Mouse (Mus musculus) small intestine, adult 2 months (tissue): ENCODE data around the gene Nans. TPM values are rescaled to one million over a fixed set of nuclear protein-coding genes. Genes with fewer than 3 reads are reported as not detected.

Source experiments
- H3K27ac ChIP-seq: fragments of 200-500 bp; 2 replicates; pipeline ENCODE4 v1.5.1; 2012; ENCODE audit warnings: low read depth, low read length, control low read depth, inconsistent platforms; ENCODE audit not compliant: insufficient read depth
- H3K27me3 ChIP-seq: fragments of 200-500 bp; 2 replicates; pipeline ENCODE4 v1.6.1; 2012; ENCODE audit warnings: mild to moderate bottlenecking, moderate library complexity, low read length, inconsistent platforms; ENCODE audit not compliant: control insufficient read depth, insufficient read depth
- H3K36me3 ChIP-seq: fragments of 200-500 bp; 2 replicates; pipeline ENCODE4 v1.6.1; 2012; ENCODE audit warnings: mild to moderate bottlenecking, low read length, control low read depth, inconsistent platforms; ENCODE audit not compliant: control insufficient read depth, insufficient read depth
- H3K4me1 ChIP-seq: fragments of 200-500 bp; 2 replicates; pipeline ENCODE4 v1.6.1; 2012; ENCODE audit warnings: low read length, inconsistent platforms, mixed read lengths; ENCODE audit not compliant: control insufficient read depth, insufficient read depth, insufficient read length
- H3K4me3 ChIP-seq: fragments of 200-500 bp; 2 replicates; pipeline ENCODE4 v1.5.1; 2012; ENCODE audit warnings: low read depth, mild to moderate bottlenecking, control low read depth, inconsistent platforms, low read length, moderate library complexity
- CTCF ChIP-seq: fragments of 200-500 bp; IDR thresholded peaks from 2 replicates; pipeline ENCODE4 v1.5.1; 2012; ENCODE audit warnings: low read depth, mild to moderate bottlenecking, control low read depth, inconsistent platforms, low read length, moderate library complexity, mixed read lengths; ENCODE audit not compliant: insufficient replicate concordance, insufficient read length; ENCODE audit errors: extremely low read depth
- POLR2A ChIP-seq: fragments of 200-500 bp; IDR thresholded peaks from 2 replicates; pipeline ENCODE4 v1.6.1; 2012; ENCODE audit warnings: low read depth, mild to moderate bottlenecking, control low read depth, inconsistent platforms, low read length, moderate library complexity
- WGBS: fragments of 180-500 bp; shearing (Covaris S2); methylation state at CpG from one replicate; pipeline ENCODE4 v1.1.7; 2018; 5-methylcytosine and 5-hydroxymethylcytosine counted together
- polyA plus RNA-seq: library from polyadenylated mRNA; depleted of rRNA; stranded (reverse); fragments of >200 nt; gene quantifications from 2 replicates; pipeline ENCODE4 v1.2.3, GENCODE M21; 2012; rRNA removed

The Nans gene
- 21.2 and 36.0 TPM in 2 replicates for polyA plus RNA-seq

- peaks cover 15% of the 10 kb centered on the region for H3K36me3 ChIP-seq
- H3K27me3 ChIP-seq: no peaks in the 10 kb centered on the region
- peak within 1 kb of the TSS; percentile 7; the same call in 1 of the 2 replicates for H3K27ac ChIP-seq
- no peak for TF ChIP-seq CTCF
- TF ChIP-seq POLR2A: peak; percentile 75
- H3K4me3 ChIP-seq: peak within 1 kb of the TSS; percentile 96
- peaks cover 9% of the 10 kb centered on the region for H3K4me1 ChIP-seq
- 1% methylated on average over 58 of the region's 58 CpGs for WGBS
Measured at GRCm38 (mm10) chr4:46489028-46489925, at the start of gene Nans. Nans (plus strand) TSS chr4:46489248.

DNA sequence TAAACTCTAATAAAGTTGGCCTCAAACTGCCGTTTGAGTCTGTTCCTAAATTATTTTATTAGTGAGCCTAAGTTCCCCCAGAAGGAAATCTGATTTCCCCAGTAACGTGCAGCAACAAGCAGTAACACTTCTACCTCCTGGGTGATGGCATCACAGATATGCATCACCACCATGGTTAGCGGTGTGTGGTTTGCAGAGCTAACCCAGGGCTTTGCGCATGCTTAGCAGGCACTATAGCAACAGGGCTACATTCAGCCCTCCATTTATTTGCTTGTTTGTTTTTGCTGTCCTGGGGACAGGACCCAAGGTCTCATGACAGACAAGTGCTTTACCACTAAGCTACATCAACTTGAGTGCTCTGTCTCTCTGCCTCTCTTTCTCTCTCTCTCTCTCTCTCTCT, 46.5 kb upstream of the Nans start:
- Histone ChIP-seq H3K4me3 (no peak overlapping the region), H3K27me3 (no peaks in the 10 kb centered on the region), H3K36me3 (no peaks in the 10 kb centered on the region), H3K4me1 (no peaks in the 10 kb centered on the region), H3K27ac (no peak overlapping the region)
- 57% methylated on average over 4 of the region's 4 CpGs for WGBS
- TF ChIP-seq CTCF (no peak), POLR2A (no peak)

DNA sequence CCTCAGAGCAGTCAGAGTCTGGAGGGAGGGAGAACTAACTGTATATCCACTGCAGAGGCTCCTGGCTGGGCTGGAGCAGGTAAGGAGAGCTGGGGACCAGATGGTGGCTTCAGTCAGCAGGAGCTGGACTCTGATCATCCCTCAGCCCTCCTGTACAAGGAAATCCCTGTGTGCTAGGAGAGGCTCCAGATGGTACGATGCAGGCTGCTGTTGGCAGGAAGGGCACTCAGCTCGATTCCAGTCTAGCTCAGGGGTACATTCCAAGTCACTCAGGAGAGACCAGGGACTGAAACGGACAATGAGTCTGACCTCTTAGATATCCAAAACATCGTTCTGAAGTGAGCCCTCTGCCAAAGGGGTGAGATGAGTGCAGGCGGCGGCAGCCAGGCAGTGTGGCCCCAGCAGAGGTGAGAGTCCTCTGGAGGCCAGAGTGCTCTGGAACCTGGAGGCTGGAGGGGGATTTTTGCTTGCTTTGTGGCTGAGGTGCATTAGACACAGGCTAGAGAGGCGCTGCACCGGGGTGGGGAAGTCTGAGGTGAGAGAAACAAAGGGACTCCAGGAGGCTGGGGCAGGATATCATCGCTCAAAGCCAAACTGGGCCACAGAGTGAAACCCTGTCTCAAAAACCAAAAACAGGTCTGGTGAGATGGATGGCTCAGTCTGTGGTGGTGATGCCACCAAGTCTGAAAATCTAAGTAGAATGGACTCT, 43.7 kb upstream of the Nans start:
- 41% methylated on average over 9 of the region's 9 CpGs for WGBS

DNA sequence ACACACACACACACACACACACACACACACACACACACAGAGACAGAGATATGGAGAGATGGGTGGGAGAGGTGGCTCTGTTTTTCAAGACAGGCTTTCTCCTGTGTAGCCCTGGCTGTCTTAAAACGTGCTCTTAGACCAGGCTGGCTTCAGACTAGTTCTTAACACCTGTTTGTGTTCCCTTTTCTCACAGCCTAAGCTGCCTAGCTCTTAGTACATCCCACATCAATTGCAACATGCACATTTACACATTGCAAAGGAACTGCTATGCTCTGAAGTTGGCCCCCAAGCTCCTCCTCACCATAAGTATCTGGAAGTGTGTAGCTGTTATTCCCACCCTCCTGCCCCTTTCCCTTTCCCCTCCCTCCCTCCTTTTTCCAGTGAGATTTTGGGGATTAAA, 41.6 kb upstream of the Nans start:
- no peak overlapping the region for H3K4me3 ChIP-seq
- H3K27me3 ChIP-seq: no peaks in the 10 kb centered on the region
- H3K4me1 ChIP-seq: peaks cover 3% of the 10 kb centered on the region
- WGBS: 55% methylated on average over 1 of the region's 1 CpGs
- H3K27ac ChIP-seq: no peak overlapping the region
- TF ChIP-seq CTCF: no peak
- H3K36me3 ChIP-seq: no peaks in the 10 kb centered on the region

More for the DNA sequence above, 43.7 kb upstream of the Nans start:
- Histone ChIP-seq H3K27me3 (no peaks in the 10 kb centered on the region), H3K4me1 (peaks cover 1% of the 10 kb centered on the region; the same call in 1 of the 2 replicates), H3K4me3 (no peak overlapping the region), H3K27ac (no peak overlapping the region), H3K36me3 (no peaks in the 10 kb centered on the region)
- TF ChIP-seq POLR2A (no peak), CTCF (no peak)

- Histone ChIP-seq H3K27ac (no peak overlapping the region), H3K4me3 (no peak overlapping the region), H3K36me3 (no peaks in the 10 kb centered on the region), H3K4me1 (peaks cover 12% of the 10 kb centered on the region), H3K27me3 (no peaks in the 10 kb centered on the region)
- TF ChIP-seq CTCF (no peak), POLR2A (no peak)
- 63% methylated on average over 6 of the region's 6 CpGs for WGBS
Measured at GRCm38 (mm10) chr4:46448886-46449285, 40.2 kb upstream of the Nans start.

GRCm38 (mm10) chr4:46450020-46450518, 39.0 kb upstream of the Nans start:
- 42% methylated on average over 7 of the region's 7 CpGs for WGBS
- Histone ChIP-seq H3K27ac (no peak overlapping the region), H3K27me3 (no peaks in the 10 kb centered on the region), H3K4me3 (peak overlapping the region; percentile 99), H3K4me1 (peaks cover 12% of the 10 kb centered on the region), H3K36me3 (no peaks in the 10 kb centered on the region)
- no peak for TF ChIP-seq POLR2A

GRCm38 (mm10) chr4:46450519-46451131, 38.4 kb upstream of the Nans start, which contains the start of gene Anp32b:
Anp32b (plus strand) TSS chr4:46450902.
- H3K4me3 ChIP-seq: peak within 1 kb of the TSS; percentile 99
- H3K4me1 ChIP-seq: peaks cover 12% of the 10 kb centered on the region
- H3K27ac ChIP-seq: peak within 1 kb of the TSS; percentile 86
- peak; percentile 35; the same call in 1 of the 2 replicates for TF ChIP-seq POLR2A
- TF ChIP-seq CTCF: peak; percentile 35; the same call in 1 of the 2 replicates
- under 1% methylated on average over 66 of the region's 66 CpGs for WGBS
- H3K36me3 ChIP-seq: no peaks in the 10 kb centered on the region
- no peaks in the 10 kb centered on the region for H3K27me3 ChIP-seq
